Mouse (Mus musculus) MEL-GATA-1-ER (cell line): ENCODE data around the gene Sptssa.
"Not testable (repeated sequence)": the region's sequence is repeated elsewhere in the genome, so short reads cannot be mapped to it uniquely, and the experiment has no call there.

ENCODE experiments used
- DNase-seq: peaks from one replicate; pipeline ENCODE4 v3.0.0-alpha.2; 2012; ENCODE audit warnings: low read depth; ENCODE audit errors: extremely low read depth

The Sptssa gene

GRCm38 (mm10) chr12:54656396-54657171 is at the start of gene Sptssa:
Sptssa (minus strand) TSS chr12:54656573.
- DNase-seq, result peak; percentile 78

DNA sequence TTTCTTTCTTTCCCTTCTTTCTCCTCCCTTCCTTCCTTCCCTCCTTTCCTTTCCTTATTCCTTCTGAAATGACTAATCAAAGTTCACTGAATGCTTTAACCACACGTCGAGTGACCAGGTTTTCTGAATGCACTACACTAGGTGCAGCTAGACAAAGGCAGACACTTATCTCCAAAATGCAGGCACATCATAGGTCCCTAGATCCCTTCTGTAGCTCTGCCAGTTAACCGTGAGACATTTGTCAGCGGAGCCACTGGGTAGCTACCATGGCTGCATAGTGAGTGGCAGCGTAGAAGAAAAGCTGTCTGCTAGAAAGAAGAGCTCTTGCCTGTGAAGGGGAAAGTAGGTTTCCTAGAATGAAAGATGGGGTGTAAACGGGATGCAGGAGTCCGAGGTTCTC is 43.0 kb upstream of the Sptssa start:
- DNase-seq, result no peak

DNA sequence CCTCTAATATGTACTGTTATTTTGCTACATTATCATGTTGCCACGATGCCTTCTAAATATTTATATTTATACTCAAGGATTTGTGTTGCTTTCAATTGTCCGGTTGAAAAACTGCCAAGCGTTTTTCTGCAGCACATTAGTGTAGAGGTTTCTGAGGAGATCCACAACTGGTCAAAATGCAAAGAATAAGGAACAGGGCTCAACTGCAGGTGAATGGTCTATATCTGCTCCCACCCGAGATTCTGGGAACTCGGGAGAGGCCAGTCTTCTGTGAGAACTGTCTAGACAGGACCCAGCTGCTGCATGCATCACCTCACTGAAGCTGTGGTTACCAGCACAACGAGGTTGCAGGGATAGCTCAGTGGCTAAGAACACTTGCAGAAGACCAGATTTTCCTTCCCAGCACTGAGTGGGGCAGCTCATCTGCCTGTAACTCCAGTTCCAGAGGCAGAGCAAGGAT is 41.4 kb upstream of the Sptssa start:
- no peak for DNase-seq

- DNase-seq, result peak; percentile 98
Observed at GRCm38 (mm10) chr12:54697003-54697597, 40.7 kb upstream of the Sptssa start.

- DNase-seq, result peak; percentile 76
Observed at GRCm38 (mm10) chr12:54696242-54697002, 40.0 kb upstream of the Sptssa start.

DNA sequence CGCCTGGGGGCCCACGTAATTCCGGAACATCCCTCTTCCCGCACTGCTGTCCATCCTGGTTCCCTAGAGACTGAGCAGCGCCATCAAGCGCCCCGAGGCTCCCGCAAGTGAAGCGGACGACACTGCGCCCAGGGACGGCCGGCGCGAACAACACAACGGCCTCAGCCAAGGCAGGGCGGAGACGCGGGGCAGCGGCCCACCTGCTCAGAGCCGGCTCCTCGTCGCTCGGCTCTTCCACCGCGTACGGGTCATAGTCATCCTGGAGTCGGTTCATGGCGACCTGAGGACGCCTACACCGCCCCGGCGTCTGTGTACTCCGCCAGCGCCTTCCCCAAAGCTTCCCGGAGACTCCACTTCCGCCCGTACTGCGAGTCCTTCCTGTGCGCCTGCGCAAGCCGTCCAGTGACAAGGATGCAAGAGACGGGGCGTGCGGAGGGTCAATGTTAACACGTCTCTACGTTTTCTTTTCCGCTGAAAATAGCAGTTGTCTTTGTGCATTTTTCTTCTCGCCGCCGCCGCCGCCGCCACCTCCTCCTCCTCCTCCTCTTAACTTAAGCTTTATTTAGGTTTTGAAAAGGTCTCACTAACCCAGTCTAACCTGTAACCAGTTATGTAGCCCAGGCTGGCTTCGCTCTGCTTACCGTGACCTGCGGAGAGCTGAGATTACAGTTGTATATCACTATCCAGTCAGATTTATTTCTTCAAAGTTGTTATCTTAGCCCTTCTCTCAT is 39.3 kb upstream of the Sptssa start, which contains the start of gene Eapp:
Gene Eapp (minus strand): TSS at position 387 of the 731 bp plus-strand sequence.
- peak; percentile 93 for DNase-seq

DNA sequence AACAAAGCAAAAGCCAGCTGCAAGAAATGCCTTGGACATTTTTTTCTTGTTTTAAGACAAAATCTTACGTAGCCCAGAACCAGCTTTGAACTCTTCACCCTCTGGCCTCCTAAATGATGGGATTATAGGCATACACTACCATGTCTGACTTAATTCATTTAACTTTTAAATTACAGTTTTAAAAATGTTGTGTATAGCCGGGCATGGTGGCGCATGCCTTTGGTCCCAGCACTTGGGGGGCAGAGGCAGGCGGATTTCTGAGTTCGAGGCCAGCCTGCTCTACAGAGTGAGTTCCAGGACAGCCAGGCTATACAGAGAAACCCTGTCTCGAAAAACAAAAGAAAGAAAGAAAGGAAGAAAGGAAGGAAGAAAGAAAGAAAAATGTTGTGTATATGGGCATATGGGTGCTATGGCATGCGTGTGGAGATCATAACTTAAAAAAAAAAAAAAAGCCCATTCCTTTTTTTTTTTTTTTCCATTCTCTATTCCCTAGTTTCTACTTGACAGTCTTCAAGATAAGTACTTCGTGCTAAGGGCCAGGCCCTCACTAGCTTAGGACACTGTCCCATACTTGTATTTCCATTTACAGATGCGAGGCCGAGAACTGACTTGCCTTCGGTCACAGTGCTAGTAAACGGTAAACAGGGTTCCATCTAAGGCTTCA is 38.6 kb upstream of the Sptssa start:
- no peak for DNase-seq

DNA sequence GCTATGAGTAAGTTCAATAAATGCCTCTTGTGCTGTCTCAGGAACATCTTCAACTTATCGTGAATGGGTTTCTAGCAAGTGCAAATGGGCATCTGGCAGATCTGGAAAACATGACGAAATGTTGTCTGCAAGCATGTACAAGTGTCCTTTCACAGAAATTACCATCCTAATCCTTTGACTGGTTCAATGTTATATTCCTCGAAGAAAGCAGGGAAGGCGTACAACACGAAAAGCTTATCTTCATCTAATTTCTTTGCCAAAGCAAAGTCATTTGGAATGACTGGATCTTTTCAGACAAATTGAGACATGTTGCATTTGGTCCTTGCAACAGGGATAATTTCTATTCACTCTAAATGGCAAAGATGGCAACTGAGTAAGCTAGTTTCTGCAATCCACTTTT is 32.7 kb upstream of the Sptssa start:
- no peak for DNase-seq

- no peak for DNase-seq
Observed at GRCm38 (mm10) chr12:54683182-54683581, 26.8 kb upstream of the Sptssa start.

GRCm38 (mm10) chr12:54676709-54677108 is 20.3 kb upstream of the Sptssa start:
- DNase-seq, result no peak

GRCm38 (mm10) chr12:54675396-54675795 is 19.0 kb upstream of the Sptssa start:
- DNase-seq, result no peak

DNA sequence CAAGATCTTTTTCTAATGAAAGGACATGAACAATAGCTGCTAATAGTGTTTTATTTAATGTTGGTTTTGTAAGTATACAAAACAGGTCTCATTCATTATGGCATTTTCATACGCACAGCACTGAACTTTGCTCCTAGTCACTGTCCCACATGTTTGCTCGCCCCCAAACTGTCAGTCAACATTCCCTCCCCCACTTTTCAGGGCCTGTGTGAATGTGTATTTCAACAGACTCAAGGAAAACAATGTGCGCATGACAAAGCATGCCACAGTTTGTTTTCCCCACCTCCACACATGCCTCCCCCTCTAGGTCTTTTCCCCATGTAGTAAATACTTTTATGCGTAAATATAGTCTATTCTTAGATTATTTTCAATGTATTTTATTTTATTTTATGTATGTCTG is 14.9 kb upstream of the Sptssa start:
- no peak for DNase-seq

GRCm38 (mm10) chr12:54668141-54668540 is 11.8 kb upstream of the Sptssa start:
- no peak for DNase-seq

GRCm38 (mm10) chr12:54665526-54665925 is 9.2 kb upstream of the Sptssa start:
- DNase-seq, result no peak

GRCm38 (mm10) chr12:54661470-54661869 is 5.1 kb upstream of the Sptssa start:
- DNase-seq, result not testable (repeated sequence)

- no peak for DNase-seq
Observed at GRCm38 (mm10) chr12:54659901-54660300, 3.5 kb upstream of the Sptssa start.

DNA sequence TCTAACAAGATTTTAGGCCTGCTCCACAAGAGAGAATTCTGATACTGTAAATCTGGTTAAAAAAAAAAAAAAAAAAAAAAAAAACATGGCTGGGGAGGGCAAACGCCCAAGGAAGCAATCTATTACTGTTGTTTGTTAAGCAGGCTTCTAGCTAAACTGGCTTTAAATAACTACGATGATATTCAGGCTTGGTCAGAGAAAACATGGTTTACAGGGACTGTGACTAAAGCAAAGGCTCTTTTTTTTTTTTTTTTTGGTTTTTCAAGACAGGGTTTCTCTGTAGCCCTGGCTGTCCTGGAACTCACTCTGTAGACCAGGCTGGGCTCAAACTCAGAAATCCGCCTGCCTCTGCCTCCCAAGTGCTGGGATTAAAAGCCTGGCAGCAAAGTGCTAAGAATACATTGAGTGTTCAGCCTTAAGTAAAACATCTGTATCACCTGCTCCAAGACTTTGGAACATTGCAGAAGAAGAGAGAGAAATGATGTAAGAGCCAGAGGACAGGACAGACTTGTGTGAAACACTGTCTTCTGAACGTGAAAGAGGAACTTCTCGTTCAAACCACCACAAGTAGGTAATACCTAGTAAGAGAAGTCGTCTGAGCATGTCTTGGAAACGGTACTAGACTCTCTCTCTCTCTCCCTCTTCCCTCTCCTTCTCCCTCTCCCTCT is 2.2 kb upstream of the Sptssa start:
- peak; percentile 68 for DNase-seq

DNA sequence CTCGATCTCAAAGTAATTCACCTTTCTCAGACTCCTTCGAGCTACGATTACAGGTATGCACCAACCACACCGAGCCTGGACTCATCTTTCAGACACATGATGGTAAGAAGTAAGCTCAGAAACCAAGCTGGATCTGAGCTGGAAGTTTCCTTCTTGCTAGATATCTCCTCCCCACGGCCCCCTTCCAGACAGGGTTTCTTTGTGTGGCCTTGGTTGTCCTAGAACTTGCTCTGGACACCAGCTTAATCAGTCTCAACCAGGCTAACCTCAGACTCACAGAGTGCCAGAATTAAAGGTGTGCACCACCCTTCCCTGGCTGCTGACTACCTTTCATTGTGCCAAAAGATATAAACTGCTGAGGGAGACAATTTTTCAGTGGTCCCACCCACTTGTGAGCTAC is 1.6 kb upstream of the Sptssa start:
- no peak for DNase-seq

DNA sequence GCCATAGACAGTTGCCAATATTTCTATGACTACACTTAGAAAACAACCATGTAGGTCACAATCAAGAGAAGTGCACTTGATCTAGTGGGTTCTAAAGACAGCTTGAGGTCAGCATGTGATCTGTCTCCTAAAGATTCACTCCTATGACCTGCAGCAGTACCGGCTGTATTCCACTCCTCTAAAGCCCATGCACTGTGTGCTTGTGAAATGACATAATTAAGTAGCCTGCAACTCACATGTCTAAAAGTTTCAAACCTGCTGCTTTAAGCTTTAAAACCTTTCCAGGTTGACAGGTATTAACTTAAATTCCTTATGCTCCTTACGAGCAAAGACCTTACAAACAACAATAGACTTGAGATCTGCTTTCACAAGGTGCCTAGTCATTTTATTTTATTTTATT is 853 bp upstream of the Sptssa start:
- no peak for DNase-seq

DNA sequence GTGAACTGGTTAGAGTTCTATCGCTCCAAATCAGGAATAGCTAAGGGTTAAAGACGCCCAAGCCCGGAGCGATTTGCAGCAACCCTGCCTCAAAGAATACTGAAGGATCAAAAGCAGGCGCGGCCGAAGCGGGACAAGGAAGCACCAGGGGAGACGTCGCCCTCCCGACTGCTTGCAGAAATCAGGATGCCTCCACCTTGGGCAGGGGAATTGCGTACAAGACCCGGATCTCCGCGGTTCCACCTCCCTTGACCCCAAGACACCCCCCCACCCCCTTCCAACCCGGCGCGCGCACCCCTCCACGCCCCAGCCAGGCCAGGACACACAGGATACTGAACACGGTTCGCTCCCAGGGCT is 356 bp downstream of the Sptssa start:
- no peak for DNase-seq
